Mouse (Mus musculus) lung, adult 2 months (tissue): ENCODE measurements at regions not wholly inside any gene's neighbourhood (a gene's known extent, or its start where the extent isn't known, plus 50 kb on each side); places are given as distances from the start of the nearest gene placed in this dataset.

Experiments
- DNase-seq: peaks from one replicate; pipeline ENCODE4 v3.0.0; 2022
- H3K4me1 ChIP-seq: fragments of 200-500 bp; 2 replicates; pipeline ENCODE4 v1.6.1; 2011; ENCODE audit warnings: low read length; ENCODE audit not compliant: control insufficient read depth, insufficient read depth
- H3K4me3 ChIP-seq: fragments of 200-500 bp; replicated peaks from 2 replicates; pipeline ENCODE3; 2011; ENCODE audit warnings: low read depth, mild to moderate bottlenecking, control low read depth, low read length; ENCODE audit errors: extremely low read depth
- CTCF ChIP-seq: fragments of 200-500 bp; IDR thresholded peaks from 2 replicates; pipeline ENCODE4 v1.5.1; 2011; ENCODE audit warnings: mild to moderate bottlenecking, low read length, control low read depth; ENCODE audit not compliant: insufficient read depth
- POLR2A ChIP-seq: fragments of 200-500 bp; IDR thresholded peaks from 2 replicates; pipeline ENCODE4 v1.6.1; 2011; ENCODE audit warnings: low read depth, mild to moderate bottlenecking, control low read depth, low read length, borderline replicate concordance; ENCODE audit errors: extremely low read depth
- WGBS: fragments of 180-500 bp; shearing (Covaris S2); methylation state at CpG from one replicate; pipeline ENCODE4 v1.1.7; 2018; 5-methylcytosine and 5-hydroxymethylcytosine counted together

DNA sequence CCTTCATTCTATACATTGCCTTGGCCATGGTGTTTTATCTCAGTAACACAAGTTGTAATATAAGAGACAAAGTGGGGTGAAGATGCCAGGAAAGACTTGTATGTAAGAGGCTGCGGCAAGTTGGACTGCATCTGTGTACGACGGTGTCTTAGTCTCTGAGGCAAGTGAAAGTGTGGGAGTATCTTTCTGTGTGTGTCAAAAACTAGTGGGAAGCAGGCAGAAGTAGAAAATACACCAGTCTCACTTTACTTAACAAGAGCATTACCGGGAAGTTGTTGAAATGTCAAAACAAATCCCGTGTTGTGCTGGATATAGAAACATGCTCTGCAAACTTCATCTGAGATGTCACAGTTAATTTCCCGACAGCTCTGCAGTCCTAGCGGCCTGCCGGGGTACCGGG is 200.9 kb downstream of the Kcnrg start:
- WGBS = 61% methylated on average over 9 of the region's 9 CpGs
- Histone ChIP-seq H3K4me1 (no peaks in the 10 kb centered on the region), H3K4me3 (no peak overlapping the region)
- TF ChIP-seq CTCF = no peak
- no peak for DNase-seq

DNA sequence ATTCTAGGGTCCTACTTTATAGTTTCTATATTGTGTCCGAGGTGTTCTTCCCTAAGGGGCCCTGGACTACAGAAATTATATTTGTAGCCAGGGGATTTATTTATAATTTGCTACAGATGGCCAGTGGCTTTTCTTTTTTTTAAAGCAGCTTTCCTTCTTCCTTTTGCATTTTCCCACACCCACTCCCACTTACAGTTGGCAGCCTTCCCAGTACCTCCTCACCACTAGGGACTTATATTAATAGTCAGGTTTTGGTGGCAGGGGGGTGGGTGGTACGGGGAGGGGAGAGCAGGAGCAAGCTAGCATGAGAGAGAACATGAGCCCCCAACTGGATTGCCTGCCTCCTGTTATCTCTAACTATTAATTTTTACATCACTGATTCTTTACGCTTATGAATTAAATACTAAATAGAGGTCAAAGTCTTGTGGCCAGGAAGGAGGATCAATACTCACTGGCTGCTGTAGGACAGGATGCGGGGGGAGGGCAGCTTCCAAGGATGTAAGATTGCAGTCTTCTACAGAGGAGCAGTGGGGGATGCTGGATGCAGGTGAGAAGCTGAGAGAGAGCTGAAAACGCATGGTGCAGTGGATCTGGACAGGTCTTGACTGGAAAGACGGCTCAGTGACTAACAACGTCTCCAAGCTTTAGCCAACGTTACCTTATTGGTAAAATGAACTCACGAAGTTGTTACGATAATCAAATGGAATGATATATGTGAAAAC is 202.6 kb downstream of the Kcnrg start:
- 70% methylated on average over 10 of the region's 10 CpGs for WGBS
- TF ChIP-seq CTCF (no peak), POLR2A (no peak)
- Histone ChIP-seq H3K4me3 (no peak overlapping the region), H3K4me1 (no peaks in the 10 kb centered on the region)
- DNase-seq = no peak

DNA sequence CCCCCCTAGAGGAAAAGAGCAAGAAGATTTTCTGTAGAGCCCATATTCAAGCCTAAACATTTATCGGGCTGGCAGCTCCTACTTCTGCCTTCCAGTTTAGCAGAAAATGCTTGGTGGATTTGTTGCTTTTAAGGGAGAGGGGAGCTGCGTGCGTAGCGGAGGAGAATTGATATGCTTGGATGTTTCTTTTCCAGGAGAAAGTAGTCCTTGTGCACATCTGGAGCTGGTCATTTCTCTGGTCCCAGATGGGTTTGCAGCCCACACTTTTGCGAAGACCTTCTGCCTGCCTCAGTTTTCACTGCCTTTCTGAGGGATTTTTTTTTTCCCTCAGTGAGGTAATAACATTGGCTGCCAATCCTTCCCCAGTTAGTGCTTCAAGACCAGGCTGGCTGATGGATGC is 203.6 kb downstream of the Kcnrg start:
- TF ChIP-seq CTCF (no peak), POLR2A (no peak)
- Histone ChIP-seq H3K4me3 (no peak overlapping the region), H3K4me1 (no peaks in the 10 kb centered on the region)
- 78% methylated on average over 5 of the region's 5 CpGs for WGBS
- no peak for DNase-seq

- TF ChIP-seq CTCF (no peak), POLR2A (no peak)
- H3K4me1 ChIP-seq = no peaks in the 10 kb centered on the region
- no peak overlapping the region for H3K4me3 ChIP-seq
- 39% methylated on average over 11 of the region's 11 CpGs for WGBS
- no peak for DNase-seq
These were observed 210.5 kb downstream of the Kcnrg start for GRCm38 (mm10) chr14:61817711-61818110.

- no peak overlapping the region for H3K4me3 ChIP-seq
- H3K4me1 ChIP-seq = no peaks in the 10 kb centered on the region
- TF ChIP-seq POLR2A = no peak
- no peak for TF ChIP-seq CTCF
- no peak for DNase-seq
- 84% methylated on average over 2 of the region's 2 CpGs for WGBS
These were observed 211.1 kb downstream of the Kcnrg start for GRCm38 (mm10) chr14:61818365-61818764.

DNA sequence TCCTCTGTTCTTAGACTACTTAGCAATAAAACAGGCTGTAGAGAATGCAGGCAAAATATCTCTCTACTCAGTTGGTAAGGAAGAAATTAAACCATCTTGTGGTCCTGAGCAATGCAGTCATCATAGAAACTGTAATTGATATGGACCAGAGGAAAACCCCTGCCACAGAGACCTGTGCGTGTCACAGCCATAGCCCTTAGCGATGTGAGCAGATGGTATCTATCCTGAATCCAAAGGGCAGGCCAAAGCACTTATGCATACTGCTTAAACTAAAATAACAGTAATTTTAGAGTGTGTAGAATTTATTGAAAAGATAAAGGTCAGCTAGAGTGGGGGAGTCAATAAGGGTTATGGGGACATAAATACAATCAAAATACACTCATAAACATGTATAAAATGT is 212.0 kb downstream of the Kcnrg start:
- WGBS = 95% methylated on average over 2 of the region's 2 CpGs

DNA sequence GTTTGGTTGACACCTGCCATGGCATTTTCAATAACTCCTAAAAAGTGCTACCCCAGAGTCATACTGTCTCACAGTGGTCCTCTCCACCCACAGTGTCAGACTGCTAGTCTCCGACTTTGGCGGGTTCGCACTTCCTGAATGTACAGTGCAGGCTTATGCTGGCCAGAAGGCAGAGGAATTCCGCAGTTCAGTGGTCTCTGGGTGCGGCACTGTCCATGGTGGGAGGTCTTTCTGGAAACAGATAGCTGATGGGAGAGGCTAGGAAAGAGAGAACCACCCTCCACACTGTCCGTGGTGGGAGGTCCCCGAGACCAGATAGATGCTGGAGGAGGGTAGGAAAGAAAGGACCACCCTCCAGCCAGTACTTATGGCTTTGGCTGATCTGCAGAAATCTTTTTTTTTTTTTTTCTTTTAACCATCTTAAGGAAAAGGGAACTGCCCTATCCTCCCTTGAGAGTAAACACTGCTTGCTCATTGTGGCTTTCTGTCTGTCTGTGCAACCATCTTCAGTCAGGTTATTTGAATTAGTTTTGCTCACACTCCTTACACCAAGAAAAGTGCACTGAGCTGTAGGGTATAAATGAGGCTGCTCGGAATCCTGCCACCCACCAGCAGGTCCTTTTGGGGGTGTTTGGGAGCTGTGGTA is 227.2 kb downstream of the Kcnrg start:
- H3K4me1 ChIP-seq = 0 out of 2 replicates have a peak, but pooled peaks cover 5% of the 10 kb centered on the region
- H3K4me3 ChIP-seq = no peak overlapping the region
- TF ChIP-seq CTCF (no peak), POLR2A (no peak)
- WGBS = 29% methylated on average over 8 of the region's 8 CpGs
- DNase-seq = no peak

More for the DNA sequence above, 212.0 kb downstream of the Kcnrg start:
- no peak for TF ChIP-seq CTCF
- no peak for TF ChIP-seq POLR2A
- H3K4me1 ChIP-seq = no peaks in the 10 kb centered on the region
- no peak for DNase-seq
- no peak overlapping the region for H3K4me3 ChIP-seq

GRCm38 (mm10) chr14:61835729-61836128 is 228.5 kb downstream of the Kcnrg start:
- Histone ChIP-seq H3K4me1 (0 out of 2 replicates have a peak, but pooled peaks cover 5% of the 10 kb centered on the region), H3K4me3 (no peak overlapping the region)
- 21% methylated on average over 6 of the region's 6 CpGs for WGBS
- TF ChIP-seq POLR2A (no peak), CTCF (no peak)
- no peak for DNase-seq

DNA sequence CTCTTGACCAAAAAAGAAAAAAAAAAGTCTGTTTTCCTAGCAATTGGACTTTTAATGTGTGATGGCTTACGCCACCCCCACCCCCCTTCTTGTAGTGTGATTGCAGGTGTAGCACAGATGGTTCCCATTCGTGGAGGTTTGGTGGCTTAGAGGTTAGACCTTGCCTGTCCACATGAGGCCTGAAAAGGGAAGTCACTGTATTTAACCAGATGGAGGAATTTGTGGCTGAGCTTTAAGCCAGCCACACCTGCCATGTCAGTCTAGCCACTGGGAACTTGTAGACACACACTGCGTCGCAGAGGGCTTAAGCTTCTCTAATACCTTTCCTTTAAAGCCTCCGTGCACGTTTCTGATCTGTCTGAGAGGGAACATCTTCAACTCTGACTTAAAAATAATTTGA is 229.0 kb downstream of the Kcnrg start:
- no peak for TF ChIP-seq POLR2A
- no peak for TF ChIP-seq CTCF
- 56% methylated on average over 6 of the region's 6 CpGs for WGBS
- H3K4me1 ChIP-seq = 0 out of 2 replicates have a peak, but pooled peaks cover 5% of the 10 kb centered on the region
- no peak for DNase-seq
- H3K4me3 ChIP-seq = no peak overlapping the region

DNA sequence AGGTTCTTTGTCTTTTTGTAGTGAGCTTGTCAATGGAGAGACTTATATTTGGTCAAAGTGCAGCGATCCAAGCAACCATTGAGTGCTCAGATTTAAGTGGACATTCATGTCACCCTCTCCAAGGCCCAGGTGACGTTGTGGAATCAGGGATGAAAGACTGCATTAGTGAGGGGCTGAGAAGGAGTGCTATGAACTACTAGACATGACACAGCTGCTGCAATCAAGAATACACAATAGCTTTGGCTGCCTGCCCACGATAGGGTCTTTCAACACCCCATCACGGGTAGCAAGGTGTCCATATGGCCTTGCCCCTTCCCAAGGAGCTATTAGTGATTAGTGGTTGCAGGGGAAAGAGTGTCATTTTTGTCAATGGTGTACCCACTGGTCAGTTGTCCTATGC is 229.7 kb downstream of the Kcnrg start:
- no peak for TF ChIP-seq POLR2A
- TF ChIP-seq CTCF = no peak
- no peak for DNase-seq
- WGBS = 53% methylated on average over 4 of the region's 4 CpGs
- H3K4me1 ChIP-seq = 0 out of 2 replicates have a peak, but pooled peaks cover 5% of the 10 kb centered on the region
- H3K4me3 ChIP-seq = no peak overlapping the region
